Mouse (Mus musculus): ENCODE results near the gene Igsf23. TPM values are rescaled to one million over a fixed set of nuclear protein-coding genes. Genes with fewer than 3 reads are reported as not detected.

The Igsf23 gene
- total RNA-seq, 2 experiments from 2014 or later, result not detected

Other genes starting within 250 kb of the Igsf23 start
- gene Tomm40, start 235.3 kb downstream of the Igsf23 start, total RNA-seq (2021), result 10 to 100 TPM; 59.3 to 63.3 TPM
- gene Nectin2, start 200.3 kb downstream of the Igsf23 start, total RNA-seq (2021), result 10 to 100 TPM; 13.3 to 14.6 TPM
- gene Bcam, start 179.7 kb downstream of the Igsf23 start, total RNA-seq (2021), result 10 to 100 TPM; 60.3 to 68.9 TPM
- gene Cblc, start 153.9 kb downstream of the Igsf23 start, total RNA-seq (2021), result under 1 TPM; 0.38 to 0.59 TPM
- 1 to 10 TPM; 1.8 to 7.0 TPM for gene Bcl3, start 128.0 kb downstream of the Igsf23 start, total RNA-seq (2021)
- gene Gm19345, start 98.8 kb downstream of the Igsf23 start, total RNA-seq (2021), result not detected
- gene Ceacam16, start 89.5 kb downstream of the Igsf23 start, total RNA-seq (2021), result not detected
- not detected for gene Ceacam19, start 62.8 kb downstream of the Igsf23 start, total RNA-seq (2021)
- gene Pvr, start 29.6 kb downstream of the Igsf23 start, total RNA-seq (2021), result 10 to 100 TPM; 10.7 to 15.3 TPM
- not detected for gene Ceacam20, start 14.7 kb upstream of the Igsf23 start, total RNA-seq (2021)
- not detected for gene Nlrp9b, start 40.7 kb upstream of the Igsf23 start, total RNA-seq (2021)
- not detected for gene Vmn1r91, start 148.9 kb upstream of the Igsf23 start, total RNA-seq (2021)
- not detected for gene Gm16442, start 171.8 kb upstream of the Igsf23 start, total RNA-seq (2021)
- not detected for gene Vmn1r93, start 188.3 kb upstream of the Igsf23 start, total RNA-seq (2021)
- not detected for gene Vmn1r94, start 217.6 kb upstream of the Igsf23 start, total RNA-seq (2021)
- gene Vmn1r95, start 243.0 kb upstream of the Igsf23 start, total RNA-seq (2021), result not detected